Mouse (Mus musculus): Measurements from ENCODE around the gene Tcp11.

The Tcp11 gene

GRCm38 (mm10) chr17:28036813-28037756 lies 43.4 kb downstream of the Tcp11 start:
- peak; percentile 55 for DNase-seq

- no peak for DNase-seq
These were observed 45.5 kb downstream of the Tcp11 start for GRCm38 (mm10) chr17:28034986-28035385.

DNA sequence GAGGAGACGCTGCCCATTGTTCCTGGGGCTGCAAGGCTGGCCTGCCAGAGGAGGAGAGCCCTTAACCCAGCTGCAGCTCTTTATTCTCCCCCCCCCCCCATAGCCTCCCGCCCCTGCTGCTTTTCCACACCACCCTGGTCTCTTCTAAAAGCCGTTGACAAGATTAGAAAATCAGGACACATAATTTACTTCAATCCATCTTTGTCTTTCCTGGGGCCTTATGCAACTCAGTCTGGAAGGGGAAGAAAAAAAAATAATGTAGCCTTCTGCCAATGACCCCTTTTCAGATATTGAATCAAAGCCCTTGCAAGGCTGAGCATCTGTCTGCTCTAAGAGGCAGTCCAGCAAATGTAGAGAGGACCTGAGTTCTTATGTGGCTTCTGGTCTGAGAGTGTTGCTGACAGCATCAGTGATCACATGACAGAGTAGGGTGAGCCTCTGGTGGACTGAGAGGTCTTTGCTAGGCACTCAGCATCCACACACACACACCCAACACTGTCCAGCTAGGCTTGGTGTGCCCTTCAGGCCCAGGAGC lies 47.3 kb downstream of the Tcp11 start:
- no peak for DNase-seq

DNA sequence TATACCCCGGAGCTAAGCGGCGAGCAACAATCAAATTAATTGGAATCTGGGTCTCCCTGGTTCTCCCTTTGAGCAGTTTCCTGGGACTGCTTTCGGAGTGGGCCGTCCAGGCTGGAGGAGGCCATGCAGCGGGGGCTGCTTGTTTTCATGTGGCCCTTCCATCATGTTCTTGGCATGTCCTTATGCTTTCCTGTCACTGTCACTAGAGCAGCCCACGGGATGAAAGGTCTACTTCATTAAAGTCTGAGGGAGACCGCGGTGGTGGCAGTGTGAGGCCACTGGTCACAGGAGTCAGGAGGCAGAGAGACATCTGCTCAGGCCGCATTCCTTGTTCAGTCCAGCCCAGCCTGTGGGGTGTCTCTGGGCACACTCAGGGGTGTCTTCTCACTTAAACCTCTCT lies 48.2 kb downstream of the Tcp11 start:
- no peak for DNase-seq

DNA sequence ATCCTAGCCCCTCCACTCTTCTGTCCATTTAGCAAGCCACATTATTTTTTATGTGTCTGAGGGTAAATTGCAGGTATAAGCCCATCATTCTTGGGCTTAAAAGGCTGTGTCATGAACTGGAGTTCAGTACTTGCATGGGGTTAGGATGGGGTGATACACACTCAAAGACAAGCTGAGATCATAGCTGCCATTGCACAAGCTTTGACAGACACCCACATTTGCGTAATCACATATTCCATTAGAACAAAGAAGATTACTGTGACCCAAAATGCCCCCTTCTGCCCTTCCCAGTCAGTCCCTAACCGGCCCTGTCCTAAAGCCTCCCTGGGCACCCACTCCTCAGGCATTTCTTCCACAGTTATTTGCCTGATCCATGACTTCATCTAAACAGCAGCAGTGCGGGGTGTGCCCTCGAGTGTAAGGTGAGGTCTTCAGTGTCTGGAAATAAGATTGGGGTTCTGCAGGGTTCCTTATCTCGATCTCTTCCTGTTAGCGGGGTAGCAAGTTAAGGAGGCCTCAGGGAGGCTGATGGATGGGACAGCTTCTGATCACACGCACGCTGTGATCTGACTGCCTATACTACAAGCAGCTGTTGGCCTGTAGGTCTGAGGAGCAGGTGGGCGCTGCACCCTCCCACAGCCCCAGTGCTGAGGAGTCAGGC lies 49.0 kb downstream of the Tcp11 start:
- DNase-seq: no peak

GRCm38 (mm10) chr17:28030446-28030845 lies 50.0 kb downstream of the Tcp11 start:
- no peak for DNase-seq

GRCm38 (mm10) chr17:28029308-28029707 lies 51.1 kb downstream of the Tcp11 start:
- no peak for DNase-seq

- no peak for DNase-seq
These were observed 52.2 kb downstream of the Tcp11 start for GRCm38 (mm10) chr17:28028236-28028635.

DNA sequence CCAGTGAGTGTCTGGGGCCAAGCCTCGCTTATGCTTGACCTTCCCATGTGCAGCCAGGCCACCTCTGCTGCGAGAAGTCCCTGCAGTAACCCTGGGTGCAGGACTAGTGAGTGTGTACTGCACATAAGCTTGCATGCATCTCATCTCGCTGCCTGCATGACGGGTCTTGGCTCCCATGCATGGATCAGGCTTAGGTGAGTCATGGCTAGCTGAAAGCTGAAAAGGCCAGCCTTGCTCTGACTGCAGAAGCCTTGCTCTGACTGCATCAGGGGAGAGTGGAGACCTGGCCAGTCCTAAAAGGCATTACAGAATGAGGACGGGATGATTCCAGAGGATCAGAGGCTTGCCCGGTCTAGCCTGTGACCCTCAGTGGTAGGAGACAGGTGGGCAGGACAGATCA lies 53.2 kb downstream of the Tcp11 start:
- no peak for DNase-seq

DNA sequence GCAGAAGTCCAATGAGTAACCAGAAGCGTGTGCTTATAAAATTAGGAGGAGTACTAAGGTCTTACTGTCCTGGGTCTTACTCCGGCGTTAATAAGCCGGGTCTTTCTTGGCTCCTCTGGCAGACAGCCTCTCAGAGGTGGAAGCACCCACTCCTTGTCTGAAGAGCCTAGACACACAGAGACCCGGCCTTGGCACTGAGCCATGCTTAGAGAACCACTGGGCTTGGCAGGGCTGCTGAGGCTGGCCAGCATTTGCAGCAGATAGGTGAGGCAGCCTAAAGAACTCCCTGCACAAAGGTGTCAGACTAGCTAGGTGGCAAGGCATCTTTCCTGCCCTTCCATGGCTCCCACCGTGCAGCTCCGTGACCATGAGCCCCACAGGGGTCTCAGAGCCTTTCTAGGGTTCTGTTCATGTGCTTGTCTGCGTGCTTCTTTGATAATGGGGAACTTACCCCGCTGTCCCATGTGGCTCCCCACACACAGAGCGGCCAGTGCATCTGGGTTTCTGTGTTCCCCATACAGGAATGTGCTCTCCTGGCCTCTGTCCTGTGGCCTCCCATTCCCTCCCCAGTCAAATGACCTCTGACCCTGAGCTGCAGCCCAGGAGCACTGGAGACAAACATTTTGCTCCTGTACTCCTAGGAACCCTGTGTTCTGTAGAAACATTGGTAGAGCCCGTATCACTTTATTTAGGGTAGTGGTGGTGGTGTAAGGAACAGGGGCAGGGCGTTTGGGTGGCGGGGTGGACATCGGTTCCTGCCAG lies 54.1 kb downstream of the Tcp11 start:
- DNase-seq: no peak

- no peak for DNase-seq
These were observed 54.9 kb downstream of the Tcp11 start for GRCm38 (mm10) chr17:28025541-28025961.

DNA sequence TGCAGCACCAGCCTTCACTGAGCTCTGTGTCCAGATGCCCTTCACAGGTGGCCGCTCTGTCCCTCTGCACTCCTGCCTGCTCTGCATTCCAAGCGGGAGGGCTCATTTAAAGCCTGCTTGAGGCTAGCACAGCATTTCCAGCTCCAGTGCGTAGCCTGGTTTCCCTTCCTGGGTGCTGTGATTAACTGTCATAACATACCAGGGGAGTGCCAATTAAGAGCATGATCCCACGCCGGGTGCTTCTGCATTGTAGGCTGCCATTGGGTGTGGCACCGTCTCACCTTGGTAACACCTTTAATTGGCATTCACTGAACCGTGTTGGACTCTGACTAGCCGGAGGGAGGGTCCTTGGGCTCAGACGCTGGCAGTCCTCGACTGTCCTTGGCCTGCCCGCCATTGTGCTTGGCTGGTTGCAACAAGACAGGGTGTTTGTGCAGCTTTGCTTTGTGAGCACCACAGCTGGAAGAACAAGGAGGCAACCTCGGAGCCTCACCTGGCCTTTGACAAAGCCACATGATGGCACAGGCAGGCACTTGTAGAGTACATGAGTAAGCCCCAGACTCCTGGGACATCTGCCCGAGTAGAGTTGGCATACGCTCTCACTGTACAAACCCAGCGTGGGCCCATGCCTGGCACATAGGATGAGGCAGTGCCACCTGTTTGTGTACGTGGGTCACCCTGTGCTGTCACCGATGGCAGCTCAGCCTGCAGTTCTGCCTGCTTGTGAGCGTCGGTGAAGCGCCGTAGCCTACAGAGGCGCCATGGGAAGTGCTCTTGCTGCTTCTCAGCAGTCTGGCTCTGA lies 57.4 kb downstream of the Tcp11 start:
- no peak for DNase-seq

DNA sequence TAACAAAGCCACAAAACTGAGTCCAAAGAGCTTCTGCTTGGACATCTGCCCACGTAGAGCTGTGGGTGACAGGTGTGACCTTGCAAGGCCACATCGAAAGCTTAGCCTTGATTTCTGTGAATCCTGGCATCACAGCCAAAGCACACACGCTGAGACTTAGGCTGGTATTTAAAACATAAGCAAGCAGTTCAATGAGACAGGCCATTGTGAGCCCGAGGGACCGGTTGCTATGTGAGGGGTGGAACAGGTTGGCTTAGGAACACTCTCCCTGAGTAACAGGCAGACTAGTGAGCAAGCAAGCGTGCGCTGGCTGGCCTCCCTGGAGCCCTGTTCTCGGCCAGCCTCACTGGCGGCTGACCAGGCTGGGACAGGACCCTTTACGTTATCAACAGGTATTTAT lies 58.5 kb downstream of the Tcp11 start:
- DNase-seq: no peak

DNA sequence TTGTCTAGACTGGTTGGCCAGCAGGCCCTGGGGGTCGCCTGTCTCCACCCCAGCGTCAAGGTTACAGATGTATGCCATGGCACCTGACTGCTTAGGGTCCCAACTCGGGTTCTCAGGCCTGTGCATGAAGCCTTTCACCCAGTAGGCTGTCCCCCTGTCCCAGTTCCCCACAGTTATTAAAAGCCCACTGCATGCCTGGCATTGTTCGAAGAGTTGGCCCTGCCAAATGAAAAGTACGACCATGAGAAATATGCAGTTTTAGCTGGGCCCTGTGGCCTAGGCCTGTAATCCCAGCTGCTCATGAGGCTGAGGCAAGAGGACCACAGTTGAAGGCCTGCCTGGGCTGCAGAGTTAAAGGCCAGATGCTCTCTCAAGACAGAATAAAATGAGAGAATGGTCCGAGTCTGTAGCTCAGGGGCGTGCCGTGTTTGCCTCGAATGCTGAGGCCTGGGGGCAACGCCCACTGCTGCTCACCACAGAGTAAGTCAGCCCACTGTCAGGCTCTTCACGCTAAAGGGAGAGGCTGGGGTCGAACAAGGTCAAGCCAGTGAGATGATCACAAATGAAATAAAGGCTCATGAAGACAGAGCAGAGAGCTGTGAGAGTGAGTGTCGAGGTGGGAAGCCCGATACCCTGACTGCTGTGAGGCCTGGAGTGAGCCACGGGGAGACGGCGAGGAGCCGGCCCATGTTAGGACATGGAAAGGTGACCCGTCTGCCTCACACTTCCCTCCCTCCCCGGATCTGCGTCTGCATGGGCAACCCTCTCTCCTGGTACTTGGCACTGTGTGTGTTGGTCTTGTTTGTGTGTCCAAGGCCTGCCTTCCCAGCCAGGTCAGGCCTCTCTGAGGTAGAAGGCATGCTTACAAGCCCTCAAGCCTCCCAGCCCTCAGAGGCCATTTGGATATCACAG lies 60.4 kb downstream of the Tcp11 start:
- DNase-seq: no peak

DNA sequence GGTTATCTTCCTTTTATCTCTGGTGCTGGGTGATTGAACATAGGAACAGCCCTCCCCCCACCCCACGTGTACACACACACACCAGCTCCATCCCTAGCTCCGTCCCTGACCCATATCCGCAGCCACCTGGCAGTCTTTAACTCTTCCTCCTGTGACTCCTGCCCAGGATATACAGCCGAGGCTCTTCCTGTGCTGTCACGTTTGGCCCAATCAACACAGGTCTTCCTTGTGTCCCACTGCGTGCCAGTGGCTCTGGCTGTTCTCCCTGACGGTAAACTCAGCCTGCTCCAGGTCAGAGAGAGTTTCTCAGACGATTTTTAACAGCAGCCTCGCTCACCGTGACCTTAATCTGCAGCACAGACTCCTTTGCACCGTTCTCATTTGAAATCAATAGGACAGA lies 61.7 kb downstream of the Tcp11 start:
- DNase-seq: no peak

DNA sequence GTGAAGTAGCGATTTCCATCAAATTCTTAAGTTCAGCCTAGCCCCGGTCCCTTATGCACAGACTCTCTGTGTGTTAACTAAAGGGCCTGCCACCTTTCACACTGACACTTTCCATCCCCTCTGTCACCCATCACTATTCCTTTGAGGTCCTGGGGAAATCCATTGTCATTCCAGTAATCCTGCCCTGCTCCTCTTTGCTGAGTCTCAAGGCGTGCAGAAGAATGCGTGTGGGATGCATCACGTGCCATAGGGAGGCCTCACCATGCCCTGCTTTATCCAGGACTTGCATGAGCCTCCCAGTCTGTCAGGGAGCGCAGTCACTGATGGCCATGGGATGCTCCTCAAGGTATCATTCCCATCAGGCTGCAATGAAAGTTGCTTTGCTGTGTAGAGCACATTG lies 62.1 kb downstream of the Tcp11 start:
- peak; percentile 34 for DNase-seq

All from embryo, embryonic 11 days (tissue).